Mouse (Mus musculus) ovary, adult 2 months (tissue): ENCODE results near the gene Hmgn1. TPM values are rescaled to one million over a fixed set of nuclear protein-coding genes. Genes with fewer than 3 reads are reported as not detected.

ENCODE experiments used
- polyA plus RNA-seq: library from polyadenylated mRNA; depleted of rRNA; stranded (reverse); fragments of >200 nt; gene quantifications from 2 replicates; pipeline ENCODE4 v1.2.3, GENCODE M21; 2012; rRNA removed

The Hmgn1 gene
- 41.1 and 72.7 TPM in 2 replicates for polyA plus RNA-seq

GRCm38 (mm10) chr16:96127657-96128344, at the start of gene Hmgn1:
Hmgn1 (minus strand) TSS chr16:96127729.

DNA sequence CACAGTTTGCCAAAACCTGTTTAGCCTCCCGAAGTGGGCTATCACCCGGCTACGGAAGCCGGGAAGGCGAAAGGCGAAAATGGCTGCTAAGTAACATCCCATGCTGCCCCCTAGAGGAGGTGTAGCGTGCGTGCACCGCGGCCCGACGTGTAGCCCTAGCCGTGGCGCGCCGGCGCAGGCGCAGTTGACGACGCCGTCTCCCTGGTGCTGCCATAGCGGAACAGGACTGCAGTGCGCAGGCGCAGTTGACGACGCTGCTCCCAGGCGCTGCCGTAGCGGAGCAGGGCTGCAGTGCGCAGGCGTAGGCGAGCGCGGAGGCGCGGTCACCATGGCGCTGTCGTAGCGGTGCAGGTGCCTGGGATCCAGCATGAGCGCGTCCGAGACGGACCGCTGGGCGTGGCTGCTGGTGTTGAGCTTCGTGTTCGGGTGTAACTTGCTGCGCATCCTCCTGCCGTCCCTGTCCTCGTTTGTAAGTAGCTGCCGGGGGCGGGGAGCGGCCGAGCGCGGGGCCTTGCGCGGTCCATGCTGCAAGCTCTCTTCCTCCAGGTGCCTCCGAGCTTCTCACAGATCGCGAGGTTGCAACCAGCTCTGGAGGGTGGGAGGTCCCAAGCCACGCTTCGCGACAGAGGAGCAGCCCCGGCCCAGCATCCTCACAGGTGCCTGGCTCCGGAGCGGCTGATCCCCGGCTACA, 17.7 kb upstream of the Hmgn1 start, which contains the start of gene Wrb:
Gene Wrb (plus strand): TSS at position 298 of the 691 bp plus-strand sequence.

DNA sequence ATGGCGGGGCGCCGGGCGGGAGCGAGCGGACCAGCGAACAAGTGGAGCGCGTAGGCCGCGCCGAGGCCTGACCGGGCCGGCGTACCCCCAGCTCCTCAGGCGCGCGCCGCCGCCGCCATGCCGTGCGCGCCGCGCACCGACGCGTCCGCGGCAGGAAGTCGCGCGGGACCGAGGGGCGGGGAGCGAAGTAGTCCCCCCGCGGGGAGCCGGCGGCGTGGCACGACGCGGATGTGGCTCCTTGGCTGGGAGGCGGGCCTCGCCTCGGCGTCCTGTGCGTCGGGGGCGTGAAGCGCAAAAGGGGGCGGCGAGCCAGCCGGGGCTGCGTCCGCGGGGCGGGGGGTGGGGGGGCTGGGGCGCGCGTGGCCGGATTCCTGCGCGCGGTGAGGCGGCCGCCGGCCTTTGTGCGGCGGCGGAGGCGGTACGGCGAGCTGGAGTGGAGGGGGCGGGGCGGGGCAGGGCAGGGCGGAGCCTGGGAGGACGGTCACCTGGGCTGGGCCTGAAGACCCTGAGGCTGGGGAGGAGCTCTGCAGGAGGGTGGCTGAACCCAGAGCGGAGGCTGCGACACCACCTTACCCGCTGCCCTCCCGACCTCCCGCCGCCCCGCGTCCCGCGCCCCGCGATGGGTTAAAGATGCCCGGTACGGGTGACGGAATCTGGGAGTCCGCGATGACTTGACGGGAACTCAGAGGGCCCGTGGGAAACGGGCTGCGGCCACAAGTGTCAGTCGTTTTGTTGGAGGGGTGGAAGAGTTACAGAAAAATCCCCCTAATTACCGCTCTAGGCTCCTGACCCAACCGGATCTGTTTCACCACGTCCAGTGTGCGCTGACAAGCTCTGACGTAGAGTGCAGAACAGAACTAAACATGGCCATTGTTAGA, 45.0 kb downstream of the Hmgn1 start, which contains the start of gene Brwd1:
Gene Brwd1 (minus strand): TSS at position 226 of the 878 bp plus-strand sequence.

Other genes with a start within 250 kb of the Hmgn1 start
- 14.9 and 21.0 TPM in 2 replicates for gene Psmg1, start 136.8 kb downstream of the Hmgn1 start, polyA plus RNA-seq
- gene Brwd1, start 45.2 kb downstream of the Hmgn1 start, polyA plus RNA-seq: 43.5 and 64.7 TPM in 2 replicates
- 141 and 149 TPM in 2 replicates for gene Wrb, start 17.7 kb upstream of the Hmgn1 start, polyA plus RNA-seq
- 2.1 and 2.4 TPM in 2 replicates for gene Lca5l, start 64.5 kb upstream of the Hmgn1 start, polyA plus RNA-seq
- gene Sh3bgr, start 72.7 kb upstream of the Hmgn1 start, polyA plus RNA-seq: 18.5 and 19.8 TPM in 2 replicates
- gene B3galt5, start 108.1 kb upstream of the Hmgn1 start, polyA plus RNA-seq: 2.3 and 2.6 TPM in 2 replicates